Mouse (Mus musculus) forebrain, embryonic 10.5 days (tissue): ENCODE results near the gene Tgm1. TPM values are rescaled to one million over a fixed set of nuclear protein-coding genes. Genes with fewer than 3 reads are reported as not detected.

Experiments
- DNase-seq: peaks from one replicate; pipeline ENCODE4 v3.0.0-alpha.2; 2017; ENCODE audit warnings: low spot score; ENCODE audit errors: extremely low spot score
- H3K27ac ChIP-seq: fragments of 300-500 bp; sonication (generic); 2 replicates; pipeline ENCODE4 v1.5.1; 2016; ENCODE audit warnings: mild to moderate bottlenecking
- H3K27me3 ChIP-seq: fragments of 300-500 bp; sonication (generic); 2 replicates; pipeline ENCODE4 v1.6.1; 2016; ENCODE audit warnings: mild to moderate bottlenecking; ENCODE audit not compliant: poor library complexity, severe bottlenecking
- H3K36me3 ChIP-seq: fragments of 300-500 bp; sonication (generic); replicated peaks from 2 replicates; pipeline ENCODE4 v1.6.1; 2016; ENCODE audit warnings: mild to moderate bottlenecking, moderate library complexity
- H3K4me1 ChIP-seq: fragments of 300-500 bp; sonication (generic); 2 replicates; pipeline ENCODE4 v1.6.1; 2016
- H3K4me3 ChIP-seq: fragments of 300-500 bp; sonication (generic); 2 replicates; pipeline ENCODE4 v1.5.1; 2016; ENCODE audit warnings: mild to moderate bottlenecking, moderate library complexity
- H3K9me3 ChIP-seq: fragments of 300-500 bp; sonication (generic); 2 replicates; pipeline ENCODE4 v1.6.1; 2016; ENCODE audit warnings: mild to moderate bottlenecking, moderate library complexity
- WGBS: fragments of 180-500 bp; shearing (Covaris S2); methylation state at CpG from one replicate; pipeline ENCODE4 v1.1.7; 2016; 5-methylcytosine and 5-hydroxymethylcytosine counted together
- polyA plus RNA-seq: library from polyadenylated mRNA; unstranded; fragments of >200 nt; fragmentation: Nextera tagmentation; extraction: Ambion mirVana; gene quantifications from 2 replicates; pipeline ENCODE4 v1.2.1, GENCODE M21; 2016

Gene Tgm1
- polyA plus RNA-seq, 1 experiment from 2014 or later: 0.26 TPM

DNA sequence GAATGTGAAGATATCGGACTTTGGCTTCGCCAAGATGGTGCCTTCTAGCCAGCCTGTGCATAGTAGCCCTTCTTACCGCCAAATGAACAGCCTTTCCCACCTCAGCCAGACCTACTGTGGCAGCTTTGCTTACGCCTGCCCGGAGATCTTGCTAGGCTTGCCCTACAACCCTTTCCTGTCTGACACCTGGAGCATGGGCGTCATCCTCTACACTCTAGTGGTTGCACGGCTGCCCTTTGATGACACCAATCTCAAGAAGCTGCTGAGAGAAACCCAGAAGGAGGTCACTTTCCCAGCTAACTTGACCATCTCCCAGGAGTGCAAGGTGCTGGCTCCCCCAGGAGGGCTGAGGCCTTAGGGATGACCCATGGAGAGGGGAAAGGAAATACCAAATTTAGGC is 62.2 kb downstream of the Tgm1 start:
- Histone ChIP-seq H3K9me3 (no peaks in the 10 kb centered on the region), H3K4me3 (no peak overlapping the region), H3K27me3 (no peaks in the 10 kb centered on the region), H3K4me1 (no peaks in the 10 kb centered on the region), H3K36me3 (peaks cover 12% of the 10 kb centered on the region), H3K27ac (no peak overlapping the region)
- 87% methylated on average over 7 of the region's 7 CpGs for whole genome bisulfite sequencing
- no peak for DNase-seq

Other genes starting within 250 kb of the Tgm1 start
- gene Dhrs4, start 235.2 kb downstream of the Tgm1 start, polyA plus RNA-seq: 67.2 and 71.0 TPM in 2 replicates
- 5.1 TPM in 2 replicates for gene Carmil3, start 223.3 kb downstream of the Tgm1 start, polyA plus RNA-seq
- gene Cpne6, start 203.5 kb downstream of the Tgm1 start, polyA plus RNA-seq: 0.05 and 0.14 TPM in 2 replicates
- not detected in 2 replicates for gene Nrl, start 188.9 kb downstream of the Tgm1 start, polyA plus RNA-seq
- 18.3 and 20.0 TPM in 2 replicates for gene Pck2, start 173.7 kb downstream of the Tgm1 start, polyA plus RNA-seq
- gene Dcaf11, start 153.9 kb downstream of the Tgm1 start, polyA plus RNA-seq: 68.1 and 73.3 TPM in 2 replicates
- not detected in 2 replicates for gene A730061H03Rik, start 153.5 kb downstream of the Tgm1 start, polyA plus RNA-seq
- not detected in 2 replicates for gene Fitm1, start 138.3 kb downstream of the Tgm1 start, polyA plus RNA-seq
- 90.9 and 94.3 TPM in 2 replicates for gene Psme1, start 135.8 kb downstream of the Tgm1 start, polyA plus RNA-seq
- gene Emc9, start 128.6 kb downstream of the Tgm1 start, polyA plus RNA-seq: 5.3 and 5.4 TPM in 2 replicates
- 154 and 171 TPM in 2 replicates for gene Psme2, start 122.8 kb downstream of the Tgm1 start, polyA plus RNA-seq
- 20.5 and 21.3 TPM in 2 replicates for gene Rnf31, start 122.2 kb downstream of the Tgm1 start, polyA plus RNA-seq
- 7.3 and 7.6 TPM in 2 replicates for gene Irf9, start 110.4 kb downstream of the Tgm1 start, polyA plus RNA-seq
- gene Rec8, start 95.9 kb downstream of the Tgm1 start, polyA plus RNA-seq: 5.6 and 5.7 TPM in 2 replicates
- gene Ipo4, start 78.0 kb downstream of the Tgm1 start, polyA plus RNA-seq: 110 and 123 TPM in 2 replicates
- 0.98 and 1.00 TPM in 2 replicates for gene Gm49378, start 76.0 kb downstream of the Tgm1 start, polyA plus RNA-seq
- 78.3 and 78.7 TPM in 2 replicates for gene Tm9sf1, start 70.1 kb downstream of the Tgm1 start, polyA plus RNA-seq
- 0.58 and 1.1 TPM in 2 replicates for gene Tssk4, start 63.7 kb downstream of the Tgm1 start, polyA plus RNA-seq
- 62.4 and 63.7 TPM in 2 replicates for gene Mdp1, start 53.4 kb downstream of the Tgm1 start, polyA plus RNA-seq
- gene Gmpr2, start 42.0 kb downstream of the Tgm1 start, polyA plus RNA-seq: 59.9 and 62.4 TPM in 2 replicates
- gene Nedd8, start 41.8 kb downstream of the Tgm1 start, polyA plus RNA-seq: 664 and 665 TPM in 2 replicates
- gene Tinf2, start 32.1 kb downstream of the Tgm1 start, polyA plus RNA-seq: 78.8 and 79.7 TPM in 2 replicates
- gene Rabggta, start 8.3 kb upstream of the Tgm1 start, polyA plus RNA-seq: 30.2 and 31.5 TPM in 2 replicates
- gene Dhrs1, start 31.8 kb upstream of the Tgm1 start, polyA plus RNA-seq: 59.1 and 62.5 TPM in 2 replicates
- gene Nop9, start 31.8 kb upstream of the Tgm1 start, polyA plus RNA-seq: 63.0 and 68.4 TPM in 2 replicates
- gene Cideb, start 44.5 kb upstream of the Tgm1 start, polyA plus RNA-seq: 0.33 TPM in 1 of 2 replicates, not detected in the other
- 0.19 and 0.28 TPM in 2 replicates for gene Ltb4r2, start 47.5 kb upstream of the Tgm1 start, polyA plus RNA-seq
- 0.26 TPM in 2 replicates for gene Ltb4r1, start 52.0 kb upstream of the Tgm1 start, polyA plus RNA-seq
- gene Adcy4, start 70.2 kb upstream of the Tgm1 start, polyA plus RNA-seq: 4.6 and 5.4 TPM in 2 replicates
- 8.0 and 10.2 TPM in 2 replicates for gene Ripk3, start 74.9 kb upstream of the Tgm1 start, polyA plus RNA-seq
- gene Nfatc4, start 109.2 kb upstream of the Tgm1 start, polyA plus RNA-seq: 37.9 and 39.1 TPM in 2 replicates
- gene Nynrin, start 140.1 kb upstream of the Tgm1 start, polyA plus RNA-seq: 24.5 and 25.8 TPM in 2 replicates
- 0.10 and 0.12 TPM in 2 replicates for gene Cbln3, start 170.5 kb upstream of the Tgm1 start, polyA plus RNA-seq
- 22.7 and 25.3 TPM in 2 replicates for gene Khnyn, start 171.0 kb upstream of the Tgm1 start, polyA plus RNA-seq
- gene Sdr39u1, start 186.4 kb upstream of the Tgm1 start, polyA plus RNA-seq: 41.9 and 48.9 TPM in 2 replicates
- not detected in 2 replicates for gene Cma1, start 230.7 kb upstream of the Tgm1 start, polyA plus RNA-seq
- gene Cma2, start 237.1 kb upstream of the Tgm1 start, polyA plus RNA-seq: not detected in 2 replicates